Mouse (Mus musculus): ENCODE results near the gene Cbfb.
"Not testable (repeated sequence)": the region's sequence is repeated elsewhere in the genome, so short reads cannot be mapped to it uniquely, and the experiment has no call there.

Cbfb gene

GRCm38 (mm10) chr8:105170381-105171115 is at the start of gene Cbfb:
Cbfb (plus strand) TSS chr8:105170674.
- DNase-seq, result peak; percentile 89

DNA sequence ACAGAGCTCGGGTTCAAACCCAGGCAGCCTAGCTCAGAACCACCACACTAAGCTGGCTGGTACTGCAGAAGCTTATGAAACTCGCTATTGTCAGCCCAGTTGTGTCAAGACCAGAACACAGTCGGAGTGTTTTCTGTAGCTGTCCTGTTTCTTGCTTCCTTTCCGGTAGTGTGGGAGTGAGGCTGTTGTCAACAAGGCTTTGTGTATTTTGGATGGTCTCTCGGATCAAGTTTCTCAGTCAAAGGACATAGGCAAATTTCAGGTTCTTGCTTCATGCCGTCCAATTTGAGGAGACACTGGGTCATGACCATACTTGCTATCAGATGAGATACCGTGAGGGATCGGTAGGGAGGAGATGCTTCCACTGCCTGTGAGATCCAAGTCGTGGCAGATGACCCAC is 40.6 kb upstream of the Cbfb start:
- no peak for DNase-seq

DNA sequence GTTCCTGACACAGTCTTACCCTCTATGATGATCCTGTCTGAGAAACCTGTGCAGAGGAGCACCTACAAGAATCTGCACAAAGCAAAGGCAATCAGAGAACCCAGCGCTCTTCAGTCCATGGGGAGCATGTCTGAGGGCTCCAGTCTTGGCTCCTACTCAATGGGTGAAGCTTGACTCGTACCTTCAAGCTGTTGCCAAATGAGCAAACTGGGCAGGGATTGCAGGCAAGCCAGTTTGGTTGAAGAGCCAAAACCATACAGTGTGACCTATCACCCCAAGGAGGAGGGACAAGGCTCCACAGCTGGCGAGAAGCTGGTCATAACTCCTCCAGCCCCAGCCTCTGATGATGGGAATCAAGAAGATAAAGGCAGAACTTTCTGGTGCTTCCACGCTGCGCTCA is 39.0 kb upstream of the Cbfb start, which contains the start of gene Ces4a:
Gene Ces4a (plus strand): TSS at position 292 of the 400 bp plus-strand sequence.
- no peak for DNase-seq

DNA sequence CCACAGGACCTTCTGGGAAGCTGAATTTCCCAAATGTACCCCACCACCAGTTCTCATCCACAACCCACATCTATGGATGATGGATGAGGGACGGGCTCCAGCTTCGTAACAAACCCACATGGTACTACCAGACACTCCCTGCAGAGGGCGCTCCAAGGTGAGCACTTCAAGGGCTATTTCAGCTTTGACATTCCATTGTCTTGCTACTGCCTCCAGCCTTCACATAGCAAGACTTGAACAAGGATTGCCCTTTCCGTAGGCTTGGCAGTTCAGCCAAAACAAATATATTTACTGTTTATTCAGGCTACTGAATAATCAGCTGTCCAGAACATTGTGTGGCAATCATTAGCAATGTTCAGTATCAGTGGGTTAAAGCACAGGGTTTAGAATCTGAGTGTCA is 32.1 kb upstream of the Cbfb start:
- DNase-seq, result no peak

GRCm38 (mm10) chr8:105142395-105142794 is 28.1 kb upstream of the Cbfb start:
- DNase-seq, result no peak

- no peak for DNase-seq
These were observed 18.8 kb upstream of the Cbfb start for GRCm38 (mm10) chr8:105151654-105152053.

GRCm38 (mm10) chr8:105152623-105153398 is 17.7 kb upstream of the Cbfb start:
- peak; percentile 64 for DNase-seq

- DNase-seq, result no peak
These were observed 16.2 kb upstream of the Cbfb start for GRCm38 (mm10) chr8:105154316-105154715.

- DNase-seq, result no peak
These were observed 15.3 kb upstream of the Cbfb start for GRCm38 (mm10) chr8:105155091-105155745.

DNA sequence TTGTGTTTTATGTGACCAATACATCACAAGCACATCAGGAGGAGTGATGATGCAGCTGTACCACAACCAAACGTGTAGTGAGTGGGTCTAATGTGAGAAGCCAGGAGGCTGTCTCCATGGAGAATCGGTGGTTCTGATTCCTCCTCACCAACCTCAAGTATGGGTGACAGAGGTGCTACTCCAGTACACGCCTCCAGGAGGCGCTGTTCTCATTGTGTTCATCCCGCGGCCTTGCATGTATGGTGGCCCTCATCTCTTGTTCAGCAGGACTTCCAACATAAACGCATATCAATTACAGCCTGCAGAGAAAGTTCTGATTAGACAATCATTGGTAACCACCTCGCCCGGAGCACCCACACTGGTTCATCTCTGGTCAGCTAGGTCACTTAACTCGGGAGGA is 12.9 kb upstream of the Cbfb start:
- DNase-seq, result no peak

DNA sequence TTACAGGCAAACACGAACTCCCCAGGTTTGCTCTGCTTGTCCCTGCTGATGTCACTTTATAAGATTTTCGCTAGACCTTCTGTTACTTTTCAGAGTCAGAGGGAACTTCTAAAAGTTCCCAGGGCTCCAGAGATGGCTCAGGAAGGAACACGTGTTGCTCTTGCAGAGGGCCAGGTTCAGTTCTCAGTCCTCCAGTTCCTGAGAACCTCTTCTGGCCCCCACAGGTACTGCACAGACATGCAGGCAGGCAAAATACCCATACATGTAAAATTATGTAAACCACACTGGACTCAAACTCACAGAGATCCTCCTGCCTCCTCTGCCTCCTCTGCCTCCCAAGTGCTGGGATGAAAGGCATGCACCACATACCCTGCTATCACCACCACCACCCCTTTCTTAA is 12.4 kb upstream of the Cbfb start:
- DNase-seq, result no peak

DNA sequence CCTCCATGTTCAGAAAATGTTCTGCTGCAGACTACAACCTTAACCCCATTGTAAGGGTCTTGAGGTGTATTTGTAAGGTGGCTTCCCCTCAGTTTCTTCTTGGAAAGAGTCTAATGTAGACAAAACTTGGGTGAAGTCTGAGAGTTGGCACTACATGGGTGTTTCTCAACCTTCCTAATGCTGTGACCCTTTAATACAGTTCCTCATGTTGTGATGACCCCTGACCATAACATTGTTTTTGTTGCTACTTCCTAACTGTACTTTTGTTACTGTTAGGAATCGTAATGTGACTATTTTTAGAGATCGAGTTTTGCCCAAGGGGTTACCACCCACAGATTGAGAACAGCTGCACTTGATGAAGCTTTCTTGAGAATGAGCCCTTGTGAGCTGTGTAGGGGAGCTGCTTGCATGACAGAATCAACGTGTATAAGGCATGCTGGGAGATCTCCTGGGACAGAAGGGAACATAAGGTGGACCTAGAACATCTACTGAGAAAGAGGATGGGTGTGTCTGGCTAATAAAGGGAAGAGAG is 9.3 kb upstream of the Cbfb start:
- DNase-seq, result no peak

GRCm38 (mm10) chr8:105164272-105164902 is 6.1 kb upstream of the Cbfb start:
- DNase-seq, result no peak

DNA sequence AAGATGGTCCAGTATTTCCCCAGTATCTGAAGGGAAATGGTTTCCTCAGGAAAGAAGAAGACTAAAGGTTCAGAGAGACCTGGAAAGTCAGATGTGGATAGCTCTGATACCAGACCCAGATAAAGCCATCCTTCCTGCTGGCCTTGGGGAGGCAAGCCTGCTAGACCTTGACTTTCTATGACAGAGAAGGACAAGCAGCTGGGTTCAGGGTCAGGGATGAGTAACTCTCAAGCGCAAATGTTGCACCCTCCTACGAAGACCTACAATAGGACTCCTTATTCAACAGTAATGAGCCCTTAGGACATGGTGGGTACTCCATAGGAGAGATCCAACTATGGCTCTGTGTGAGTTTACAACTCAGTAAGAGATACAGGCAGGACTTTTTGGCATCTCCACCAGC is 5.3 kb upstream of the Cbfb start:
- DNase-seq, result no peak

DNA sequence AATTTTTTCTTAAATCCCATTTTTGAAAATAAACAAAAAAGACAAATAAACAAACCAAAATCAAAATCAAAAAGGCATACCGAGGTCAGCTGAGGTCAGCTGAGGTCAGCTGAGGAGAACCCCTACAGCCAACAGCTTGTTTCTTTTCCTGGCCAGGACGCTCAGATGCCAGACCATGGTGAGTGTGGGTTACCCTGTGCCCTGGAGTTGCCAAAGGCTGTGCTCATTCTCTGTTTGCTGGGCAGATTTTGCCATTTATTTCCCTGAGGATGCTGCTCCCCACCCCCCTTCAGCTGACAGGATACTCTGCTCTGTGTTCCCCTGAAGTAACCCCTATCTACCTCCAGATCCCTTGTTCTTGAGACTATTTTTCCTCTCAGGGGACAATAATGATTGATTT is 3.4 kb upstream of the Cbfb start:
- DNase-seq, result no peak

DNA sequence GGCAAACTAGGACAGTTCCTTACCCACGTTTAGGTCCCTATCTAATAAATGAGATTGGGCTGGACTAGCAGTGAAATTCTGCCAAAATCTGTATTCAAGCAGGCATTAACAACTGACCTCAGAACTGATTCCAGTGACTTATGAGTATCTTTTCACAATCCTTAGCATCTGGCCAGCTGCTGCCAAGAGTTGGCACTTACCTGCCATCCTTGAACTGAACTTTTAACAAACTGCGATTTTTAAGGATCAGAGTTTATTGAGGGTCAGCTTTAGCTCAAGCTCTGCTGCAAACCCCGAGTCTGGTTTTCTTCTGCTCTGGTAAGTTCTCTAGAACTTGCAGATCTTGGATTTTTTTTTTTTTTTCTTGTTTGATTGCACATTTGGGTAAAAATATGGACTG is 892 bp upstream of the Cbfb start:
- DNase-seq, result no peak

DNA sequence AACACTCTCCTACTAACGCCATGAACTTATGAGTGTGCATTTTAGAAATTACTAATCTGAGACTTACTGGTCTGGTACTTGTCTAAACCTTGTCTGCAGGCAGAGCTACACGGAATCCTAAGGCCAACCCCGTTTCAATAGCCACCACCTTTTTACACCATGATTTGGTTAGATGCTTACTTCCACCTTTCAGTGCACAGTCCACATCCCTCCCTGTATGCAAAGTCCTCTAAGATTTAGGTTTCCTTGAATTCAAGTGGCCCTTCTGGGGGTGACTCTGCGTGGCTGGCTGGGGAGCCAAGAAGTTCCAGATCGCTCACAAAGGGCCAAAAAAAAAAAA is 463 bp upstream of the Cbfb start:
- DNase-seq, result no peak

DNA sequence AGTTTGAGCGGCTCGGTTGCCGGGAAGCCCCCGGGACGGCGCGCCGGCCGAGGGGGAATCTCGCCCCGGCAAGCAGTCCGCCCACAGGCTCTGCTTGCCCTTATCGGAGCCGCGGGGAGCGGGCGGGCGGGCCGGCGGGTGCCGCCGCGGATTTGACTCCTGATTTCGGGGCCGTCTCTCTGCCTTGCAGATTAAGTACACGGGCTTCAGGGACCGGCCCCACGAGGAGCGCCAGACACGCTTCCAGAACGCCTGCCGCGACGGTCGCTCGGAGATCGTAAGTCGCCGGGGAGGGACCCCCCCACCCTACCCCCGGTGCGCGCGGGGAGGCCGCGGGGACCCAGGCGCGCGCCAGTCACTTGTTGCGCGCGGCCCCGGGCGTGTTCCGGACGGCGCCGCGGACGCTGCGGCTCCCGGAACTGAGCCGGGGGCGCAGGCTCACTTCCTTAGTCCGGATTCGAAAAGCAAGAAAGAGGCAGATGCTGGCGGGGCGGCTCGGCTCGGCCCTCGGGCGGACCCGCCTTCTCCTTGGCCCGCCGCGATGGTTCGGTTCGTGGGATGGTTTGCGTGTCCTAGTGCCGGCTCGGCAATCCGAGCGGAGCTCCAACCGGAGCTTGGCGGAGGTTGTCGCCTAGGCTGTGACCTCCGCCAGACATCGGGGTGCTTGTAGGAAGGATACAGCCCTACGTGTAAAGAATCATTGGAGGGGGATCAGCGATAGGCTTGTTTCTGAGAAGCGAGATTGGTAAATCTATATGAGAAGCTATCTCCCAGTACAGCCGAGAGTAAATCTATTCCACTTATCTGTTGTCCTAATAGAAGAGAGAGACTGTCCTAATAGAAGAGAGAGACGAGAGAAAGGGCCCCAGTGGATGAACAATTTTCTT is 885 bp downstream of the Cbfb start:
- peak; percentile 71 for DNase-seq

DNA sequence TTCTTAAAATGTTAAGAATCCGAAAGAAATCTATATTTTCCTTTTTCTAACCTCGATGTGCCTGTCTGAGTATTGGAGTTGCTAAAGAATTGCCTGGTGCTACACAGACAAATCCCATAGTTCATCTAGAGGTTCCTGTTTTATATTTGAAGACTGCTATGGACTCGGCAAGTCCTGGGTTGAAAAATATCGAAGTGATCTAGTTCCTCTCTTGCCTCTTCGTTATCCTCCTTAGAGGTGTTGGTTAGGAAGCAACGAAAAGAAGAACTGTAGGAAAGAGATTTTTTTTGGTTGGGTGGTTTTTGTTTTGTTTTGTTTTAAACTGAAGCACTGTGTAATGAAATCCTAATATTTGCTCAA is 1.5 kb downstream of the Cbfb start:
- no peak for DNase-seq

- not testable (repeated sequence) for DNase-seq
These were observed 4.8 kb downstream of the Cbfb start for GRCm38 (mm10) chr8:105175287-105175686.

GRCm38 (mm10) chr8:105178211-105178800 is 7.8 kb downstream of the Cbfb start:
- no peak for DNase-seq

- DNase-seq, result no peak
These were observed 11.7 kb downstream of the Cbfb start for GRCm38 (mm10) chr8:105182201-105182600.

Measured in right cerebral cortex, postnatal 25 days (tissue).